Mouse (Mus musculus) ES-E14 (cell line): ENCODE measurements around the gene Lexm.

Source experiments
- HCFC1 ChIP-seq: IDR thresholded peaks from 2 replicates; pipeline ENCODE4 v1.6.1; 2012; ENCODE audit warnings: low read length, inconsistent platforms, borderline replicate concordance; ENCODE audit not compliant: insufficient read depth
- MAFK ChIP-seq: IDR thresholded peaks from 2 replicates; pipeline ENCODE4 v1.6.1; 2014; ENCODE audit warnings: mild to moderate bottlenecking, low read depth, low read length, inconsistent platforms; ENCODE audit not compliant: insufficient read depth
- ZNF384 ChIP-seq: IDR thresholded peaks from 2 replicates; pipeline ENCODE4 v1.6.1; 2012; ENCODE audit warnings: low read depth, low read length, inconsistent platforms

GRCm38 (mm10) chr4:106666546-106666945 is 49.5 kb upstream of the Lexm start:
- TF ChIP-seq MAFK (no peak), ZNF384 (no peak), HCFC1 (no peak)
